Mouse (Mus musculus) lung, adult 18-20 months (tissue): ENCODE data around the gene Nme7.

Experiments used
- DNase-seq, 2 experiments: peaks; one replicate each; pipeline ENCODE4 v3.0.0; 2022; ENCODE audit warnings: mixed read lengths in 2 of 2

The Nme7 gene

GRCm38 (mm10) chr1:164303821-164304220 lies at the start of gene Nme7:
Gene Nme7 (plus strand): TSS chr1:164304121.
- no peak for DNase-seq

DNA sequence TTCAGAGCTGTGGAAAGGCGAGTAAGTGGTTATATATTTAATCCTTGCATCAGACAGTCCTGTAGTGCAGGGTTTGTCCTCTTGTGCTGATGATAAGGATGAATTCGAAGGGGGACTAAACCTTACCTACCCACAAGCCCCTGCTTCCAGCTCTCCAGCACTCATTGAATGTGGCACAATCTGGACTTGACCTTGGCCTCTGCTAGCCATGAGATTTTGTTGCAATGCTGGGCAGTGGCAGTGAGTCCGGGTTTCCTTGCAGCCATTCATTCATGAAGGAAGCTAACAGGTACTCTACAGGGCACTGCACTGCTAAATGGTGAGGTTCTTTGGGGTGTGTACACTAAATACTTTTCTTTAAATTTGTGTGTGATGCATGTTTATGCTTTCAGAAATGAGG lies 49.1 kb upstream of the Nme7 start:
- no peak for DNase-seq

DNA sequence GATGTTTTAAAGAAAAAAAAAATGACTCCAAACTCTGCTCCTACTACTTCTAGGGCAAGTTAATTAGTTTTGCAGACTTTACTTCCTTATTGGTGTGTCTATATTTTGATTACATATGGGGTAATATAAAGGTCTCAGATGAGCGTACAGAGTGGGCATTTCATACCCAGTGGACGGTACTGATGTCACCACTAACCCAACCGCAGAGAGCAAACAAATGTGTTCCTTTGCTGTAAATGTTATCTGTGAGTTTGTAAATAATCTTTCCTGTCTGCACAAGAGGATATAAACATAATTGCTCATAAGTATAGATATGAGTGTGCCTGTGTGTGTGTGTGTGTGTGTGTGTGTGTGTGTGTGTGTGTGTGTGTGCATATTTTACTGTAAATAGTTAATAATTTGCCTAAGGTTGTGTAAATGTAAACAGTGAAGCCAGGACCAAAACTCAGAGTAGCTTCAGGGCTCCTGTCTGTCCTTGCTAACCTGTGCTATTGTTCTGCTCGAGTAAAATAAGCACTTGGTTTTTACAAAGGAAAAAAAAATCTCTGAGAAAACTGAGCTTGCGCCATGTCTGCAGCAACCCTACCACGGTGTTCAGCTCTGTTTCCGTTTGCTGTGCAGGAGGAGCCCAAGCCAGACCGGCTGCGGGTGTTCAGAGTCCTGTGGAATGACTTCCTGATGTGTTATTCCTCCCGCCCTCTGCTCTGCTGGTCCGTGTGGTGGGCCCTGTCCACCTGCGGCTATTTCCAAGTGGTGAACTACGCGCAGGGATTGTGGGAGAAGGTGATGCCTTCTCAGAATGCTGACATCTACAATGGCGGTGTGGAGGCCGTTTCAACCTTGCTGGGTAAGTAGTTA lies 43.5 kb upstream of the Nme7 start:
- DNase-seq: no peak

GRCm38 (mm10) chr1:164261553-164261952 lies 42.4 kb upstream of the Nme7 start:
- DNase-seq: peak; percentile 17 to 32

GRCm38 (mm10) chr1:164270941-164271340 lies 33.0 kb upstream of the Nme7 start:
- no peak for DNase-seq

DNA sequence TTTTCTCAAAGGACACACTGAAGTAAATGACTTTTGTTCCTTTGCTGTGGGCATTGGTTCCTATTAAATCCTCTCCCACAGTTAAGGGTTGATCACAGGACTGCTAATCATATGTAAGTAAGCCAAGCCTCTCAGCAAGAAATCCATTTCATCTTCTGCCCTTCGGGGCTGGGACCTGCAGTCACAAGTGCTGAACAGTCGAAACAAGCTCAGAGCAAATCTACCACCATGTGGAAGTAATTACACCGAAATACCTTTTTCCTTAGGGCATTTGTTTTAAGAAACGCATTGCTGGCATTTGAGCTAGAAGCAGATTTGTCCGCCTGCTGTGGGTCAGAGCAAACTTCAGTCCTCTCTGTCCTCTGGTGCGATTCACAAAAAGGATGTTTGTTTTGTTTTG lies 30.3 kb upstream of the Nme7 start:
- DNase-seq: no peak

GRCm38 (mm10) chr1:164275455-164275954 lies 28.4 kb upstream of the Nme7 start, which contains the start of gene Ccdc181:
Gene Ccdc181 (plus strand): TSS chr1:164275585.
- DNase-seq: peak; percentile 95 to 97

DNA sequence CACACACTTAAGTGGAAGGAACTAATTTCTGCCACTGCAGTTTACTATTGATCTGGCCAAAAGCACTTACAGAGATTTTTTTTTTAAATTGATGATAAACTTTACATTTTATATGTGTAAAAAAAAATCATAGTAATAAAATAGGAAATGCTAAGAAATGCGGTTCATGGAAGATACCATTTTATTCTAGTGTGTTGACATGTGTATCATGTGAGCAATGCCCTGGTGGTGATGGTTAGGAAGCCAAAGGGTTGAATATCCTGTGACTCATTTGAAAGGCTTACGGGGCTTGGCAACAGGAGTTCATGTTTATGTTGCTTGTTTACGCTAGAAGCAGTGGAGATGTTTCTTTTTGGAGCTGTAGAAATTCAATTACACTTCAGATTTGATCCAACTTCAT lies 27.4 kb upstream of the Nme7 start:
- peak in 1 of 2 experiments; percentile 9 for DNase-seq

GRCm38 (mm10) chr1:164279332-164279731 lies 24.6 kb upstream of the Nme7 start:
- DNase-seq: no peak

GRCm38 (mm10) chr1:164284007-164284406 lies 19.9 kb upstream of the Nme7 start:
- no peak for DNase-seq

DNA sequence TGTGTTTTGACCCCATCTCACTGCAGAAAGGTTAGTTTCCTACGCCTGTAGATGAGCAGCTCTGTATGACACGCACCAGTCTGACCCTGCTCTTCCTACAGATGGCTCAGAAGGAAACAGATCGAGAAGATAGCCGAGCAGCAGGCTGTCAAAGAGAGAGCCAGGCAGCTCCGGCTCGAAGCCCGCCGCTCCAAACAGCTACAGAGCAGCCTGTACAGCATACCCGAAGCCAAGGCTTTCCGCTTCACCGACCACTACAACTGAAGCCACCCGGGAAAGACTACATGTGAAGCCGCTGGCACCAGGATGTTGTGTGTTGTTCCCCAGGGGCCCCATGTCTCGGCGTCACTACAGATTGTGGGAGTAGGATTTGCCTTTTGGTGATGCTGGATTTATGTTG lies 16.5 kb upstream of the Nme7 start:
- no peak for DNase-seq

DNA sequence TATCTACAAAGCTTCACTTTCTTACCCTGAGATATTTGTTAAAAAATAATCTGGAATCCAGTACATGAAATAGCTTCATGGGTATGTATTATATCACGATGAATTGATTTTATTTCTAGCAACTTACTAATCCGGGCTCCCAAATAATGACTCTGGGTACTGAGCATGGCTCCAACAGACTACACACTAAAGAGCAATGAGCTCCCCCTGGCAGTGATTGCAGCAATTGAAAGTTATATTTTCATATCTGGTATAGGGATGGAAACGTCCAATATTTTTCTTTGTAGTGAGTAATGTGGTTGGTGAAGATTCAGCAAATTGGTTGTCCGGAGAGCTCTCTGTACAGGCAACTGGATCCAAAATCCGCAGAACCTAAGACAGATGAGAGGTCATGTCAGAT lies 11.9 kb upstream of the Nme7 start:
- DNase-seq: no peak

GRCm38 (mm10) chr1:164294071-164294470 lies 9.8 kb upstream of the Nme7 start:
- peak; percentile 14 to 48 for DNase-seq

DNA sequence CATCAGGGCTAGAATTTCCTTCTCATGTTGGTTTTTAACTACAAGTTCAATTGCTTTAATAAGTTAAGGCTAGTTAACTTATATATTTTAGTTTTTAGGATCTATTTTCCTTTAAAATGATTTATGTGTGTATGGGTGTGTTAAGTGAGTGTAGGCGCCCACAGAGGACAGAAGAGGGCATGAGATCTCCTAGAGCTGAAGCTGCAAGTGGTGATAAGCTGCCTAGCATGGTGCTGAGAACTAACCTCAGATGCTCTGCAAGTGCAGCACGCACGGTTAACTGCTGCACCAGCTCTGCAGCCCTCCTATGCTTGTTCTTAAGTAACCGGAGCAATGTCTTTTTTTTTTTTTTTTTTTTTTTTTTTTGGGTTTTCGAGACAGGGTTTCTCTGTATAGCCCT lies 7.4 kb upstream of the Nme7 start:
- no peak for DNase-seq

- no peak for DNase-seq
Measured at GRCm38 (mm10) chr1:164301949-164302348, 2.0 kb upstream of the Nme7 start.

DNA sequence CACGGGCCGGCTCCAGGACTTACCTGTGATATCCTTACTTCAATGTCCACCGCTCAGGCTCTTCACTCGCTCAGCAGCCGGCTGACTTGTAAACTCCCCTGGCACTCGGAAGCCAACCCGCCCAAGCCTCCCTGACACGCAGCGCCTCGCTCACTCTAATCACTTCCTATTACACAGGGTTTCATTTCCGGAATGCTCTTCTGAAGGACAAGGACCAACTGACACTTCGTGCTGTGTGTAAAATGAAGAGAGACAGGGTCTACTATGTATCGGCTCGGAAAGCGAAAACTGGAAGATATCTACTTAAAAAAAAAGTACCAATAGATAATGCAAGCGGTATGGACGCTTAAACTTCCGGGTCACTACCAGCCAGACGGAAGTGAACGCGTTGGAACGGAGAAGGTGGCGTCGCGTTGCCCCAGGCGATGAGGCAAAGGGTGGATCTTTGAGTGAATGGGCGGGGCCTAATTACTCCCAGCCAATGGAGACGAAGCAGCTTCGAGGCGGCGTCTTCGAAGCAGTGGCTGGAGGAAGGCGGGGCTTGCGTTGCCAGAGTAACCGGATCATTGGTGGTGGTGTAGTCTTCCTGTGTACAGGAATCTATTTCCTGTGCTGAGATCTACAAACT lies 3.3 kb downstream of the Nme7 start, which contains the start of gene Blzf1:
Gene Blzf1, minus strand, starts transcription at position 366 of the 628 bp plus-strand sequence.
- peak; percentile 97 to 98 for DNase-seq

- no peak for DNase-seq
Measured at GRCm38 (mm10) chr1:164307922-164308321, 4.0 kb downstream of the Nme7 start.

- no peak for DNase-seq
Measured at GRCm38 (mm10) chr1:164314085-164314484, 10.2 kb downstream of the Nme7 start.

- DNase-seq: peak; percentile 12 to 24
Measured at GRCm38 (mm10) chr1:164315266-164315665, 11.3 kb downstream of the Nme7 start.

- peak; percentile 44 to 62 for DNase-seq
Measured at GRCm38 (mm10) chr1:164316697-164317096, 12.8 kb downstream of the Nme7 start.

- no peak for DNase-seq
Measured at GRCm38 (mm10) chr1:164317261-164317660, 13.3 kb downstream of the Nme7 start.

- DNase-seq: no peak
Measured at GRCm38 (mm10) chr1:164318474-164318873, 14.6 kb downstream of the Nme7 start.

GRCm38 (mm10) chr1:164319542-164320140 lies 15.7 kb downstream of the Nme7 start:
- DNase-seq: no peak
